Mouse (Mus musculus) G1E (cell line): ENCODE results near the gene Pou3f1.

Experiments
- CTCF ChIP-seq: IDR thresholded peaks from 2 replicates; pipeline ENCODE4 v1.5.1; 2012; ENCODE audit warnings: low read depth, low read length, inconsistent platforms, mixed read lengths
- GATA1 ChIP-seq: IDR thresholded peaks from 2 replicates; pipeline ENCODE4 v1.6.1; 2012; ENCODE audit warnings: borderline replicate concordance, low read length, inconsistent platforms, mixed read lengths
- TAL1 ChIP-seq: conservative IDR thresholded peaks from 2 replicates; pipeline ENCODE4 v1.6.1; 2012; ENCODE audit warnings: low read depth, low read length, inconsistent platforms, mixed read lengths

- TF ChIP-seq CTCF = no peak
- no peak for TF ChIP-seq GATA1
- TF ChIP-seq TAL1 = no peak
These were observed 41.1 kb upstream of the Pou3f1 start for GRCm38 (mm10) chr4:124615406-124615960.
